Mouse (Mus musculus) midbrain, embryonic 14.5 days (tissue): ENCODE results near the gene Olfr223. TPM values are rescaled to one million over a fixed set of nuclear protein-coding genes. Genes with fewer than 3 reads are reported as not detected.

Experiments used
- ATAC-seq: fragments of 200-750 bp; cut with Nextera tagmentation; 2 replicates; pipeline ENCODE4 v1.8.0; 2017; ENCODE audit warnings: moderate number of reproducible peaks, moderate library complexity; ENCODE audit not compliant: low FRiP score, low TSS enrichment
- DNase-seq: peaks from one replicate; pipeline ENCODE4 v3.0.0-alpha.2; 2015
- H3K27ac ChIP-seq: fragments of 300-500 bp; sonication (generic); replicated peaks from 2 replicates; pipeline ENCODE4 v1.5.1; 2014; ENCODE audit warnings: mild to moderate bottlenecking, low read depth, low read length, moderate library complexity
- H3K27me3 ChIP-seq: fragments of 300-500 bp; sonication (generic); 2 replicates; pipeline ENCODE4 v1.6.1; 2014; ENCODE audit warnings: low read length, control low read depth, mixed read lengths; ENCODE audit not compliant: control insufficient read depth, insufficient read depth
- H3K36me3 ChIP-seq: fragments of 300-500 bp; sonication (generic); 2 replicates; pipeline ENCODE4 v1.6.1; 2014; ENCODE audit warnings: low read length, control low read depth; ENCODE audit not compliant: control insufficient read depth, insufficient read depth
- H3K4me1 ChIP-seq: fragments of 300-500 bp; sonication (generic); 2 replicates; pipeline ENCODE4 v1.6.1; 2014; ENCODE audit warnings: mild to moderate bottlenecking, antibody characterized with exemption, low read length, control low read depth; ENCODE audit not compliant: control insufficient read depth, insufficient read depth
- H3K4me2 ChIP-seq: fragments of 300-500 bp; sonication (generic); 2 replicates; pipeline ENCODE4 v1.6.1; 2014; ENCODE audit warnings: mild to moderate bottlenecking, low read length, moderate library complexity
- H3K4me3 ChIP-seq: fragments of 300-500 bp; sonication (generic); replicated peaks from 2 replicates; pipeline ENCODE4 v1.5.1; 2014; ENCODE audit warnings: low read depth, low read length
- H3K9ac ChIP-seq: fragments of 300-500 bp; sonication (generic); replicated peaks from 2 replicates; pipeline ENCODE4 v1.6.1; 2014; ENCODE audit warnings: mild to moderate bottlenecking, low read length, moderate library complexity
- H3K9me3 ChIP-seq: fragments of 300-500 bp; sonication (generic); 2 replicates; pipeline ENCODE4 v1.6.1; 2016; ENCODE audit warnings: low read length, control low read depth, mixed read lengths; ENCODE audit not compliant: control insufficient read depth
- WGBS: fragments of 180-500 bp; shearing (Covaris S2); extraction: QIAGEN DNeasy Blood & Tissue Kit; methylation state at CpG from one replicate; pipeline ENCODE4 v1.1.7; 2014; 5-methylcytosine and 5-hydroxymethylcytosine counted together
- polyA plus RNA-seq: library from polyadenylated mRNA; unstranded; fragments of >200 nt; fragmentation: Nextera tagmentation; extraction: Ambion mirVana; gene quantifications from 2 replicates; pipeline ENCODE4 v1.2.1, GENCODE M21; 2014

Olfr223 gene
- polyA plus RNA-seq, 1 experiment from 2014 or later, result not detected

GRCm38 (mm10) chr11:59542442-59542841 lies 50.6 kb downstream of the Olfr223 start:
- ATAC-seq (no peak), DNase-seq (no peak)
- 83% methylated on average over 6 of the region's 6 CpGs for WGBS
- Histone ChIP-seq H3K27ac (no peak overlapping the region), H3K4me1 (0 out of 2 replicates have a peak, but pooled peaks cover 4% of the 10 kb centered on the region), H3K4me3 (no peak overlapping the region), H3K9ac (no peak overlapping the region), H3K9me3 (no peaks in the 10 kb centered on the region), H3K27me3 (no peaks in the 10 kb centered on the region), H3K36me3 (no peaks in the 10 kb centered on the region), H3K4me2 (no peak overlapping the region)

- WGBS, result 51% methylated on average over 3 of the region's 3 CpGs
- Histone ChIP-seq H3K9ac (no peak within 1 kb of the TSS; the same call in 1 of the 2 replicates), H3K27ac (no peak within 1 kb of the TSS), H3K4me2 (no peak within 1 kb of the TSS), H3K9me3 (no peaks in the 10 kb centered on the region), H3K4me1 (0 out of 2 replicates have a peak, but pooled peaks cover 4% of the 10 kb centered on the region), H3K27me3 (no peaks in the 10 kb centered on the region), H3K4me3 (no peak within 1 kb of the TSS), H3K36me3 (no peaks in the 10 kb centered on the region)
- ATAC-seq (no peak), DNase-seq (no peak)
These were observed 51.8 kb downstream of the Olfr223 start, which contains the start of gene Nlrp3 for GRCm38 (mm10) chr11:59541324-59541723. Nlrp3 (plus strand) TSS chr11:59541568.

DNA sequence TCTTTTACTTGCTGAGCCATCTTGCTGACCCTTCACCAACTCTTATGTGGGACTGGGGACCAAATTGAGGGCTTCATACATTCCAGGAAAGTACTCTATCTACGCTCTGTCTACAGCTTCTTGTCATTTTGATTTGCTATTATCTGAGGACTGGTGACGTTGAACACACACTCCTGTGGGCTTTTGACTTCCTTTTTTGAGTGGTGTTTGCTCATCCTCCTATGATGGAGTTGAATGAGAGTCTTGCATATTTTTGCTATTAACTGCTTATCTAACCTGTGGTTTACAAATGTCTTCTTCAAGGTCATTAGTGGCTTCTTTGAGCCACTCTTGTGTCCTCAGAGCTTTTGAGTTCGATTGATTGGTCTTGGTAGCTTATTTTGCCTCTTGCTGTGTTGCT lies 53.0 kb downstream of the Olfr223 start:
- H3K4me1 ChIP-seq, result 0 out of 2 replicates have a peak, but pooled peaks cover 4% of the 10 kb centered on the region
- no peak overlapping the region for H3K4me2 ChIP-seq
- H3K9ac ChIP-seq, result no peak overlapping the region
- no peaks in the 10 kb centered on the region for H3K27me3 ChIP-seq
- no peak for ATAC-seq
- no peak for DNase-seq
- 80% methylated on average over 3 of the region's 3 CpGs for WGBS
- H3K27ac ChIP-seq, result no peak overlapping the region
- no peaks in the 10 kb centered on the region for H3K36me3 ChIP-seq
- no peak overlapping the region for H3K4me3 ChIP-seq
- H3K9me3 ChIP-seq, result no peaks in the 10 kb centered on the region

Other genes starting within 250 kb of the Olfr223 start
- gene Prss38, start 217.6 kb downstream of the Olfr223 start, polyA plus RNA-seq, result 0.17 TPM in 1 of 2 replicates, not detected in the other
- 15.4 and 16.6 TPM in 2 replicates for gene Jmjd4, start 143.2 kb downstream of the Olfr223 start, polyA plus RNA-seq
- 525 and 579 TPM in 2 replicates for gene Snap47, start 142.1 kb downstream of the Olfr223 start, polyA plus RNA-seq
- 16.8 and 18.3 TPM in 2 replicates for gene Zfp867, start 120.8 kb downstream of the Olfr223 start, polyA plus RNA-seq
- 15.5 and 16.1 TPM in 2 replicates for gene Zkscan17, start 66.5 kb downstream of the Olfr223 start, polyA plus RNA-seq
- 0.35 TPM in 1 of 2 replicates, not detected in the other for gene Nlrp3, start 51.7 kb downstream of the Olfr223 start, polyA plus RNA-seq
- not detected in 2 replicates for gene Olfr222, start 17.1 kb downstream of the Olfr223 start, polyA plus RNA-seq
- 62.6 and 68.7 TPM in 2 replicates for gene Mprip, start 68.0 kb upstream of the Olfr223 start, polyA plus RNA-seq
- gene Pld6, start 194.4 kb upstream of the Olfr223 start, polyA plus RNA-seq, result 3.0 and 5.4 TPM in 2 replicates
- 35.9 and 41.1 TPM in 2 replicates for gene Flcn, start 216.7 kb upstream of the Olfr223 start, polyA plus RNA-seq
- gene Nt5m, start 246.2 kb upstream of the Olfr223 start, polyA plus RNA-seq, result 68.2 and 73.5 TPM in 2 replicates
- gene Cops3, start 246.5 kb upstream of the Olfr223 start, polyA plus RNA-seq, result 200 and 213 TPM in 2 replicates